Mouse (Mus musculus) midbrain, postnatal 0 days (tissue): ENCODE data around the gene Ppp1r12a. TPM values are rescaled to one million over a fixed set of nuclear protein-coding genes. Genes with fewer than 3 reads are reported as not detected.

Experiments
- ATAC-seq: fragments of 200-750 bp; cut with Nextera tagmentation; 2 replicates; pipeline ENCODE4 v1.8.0; 2017; ENCODE audit warnings: moderate number of reproducible peaks, mild to moderate bottlenecking, moderate TSS enrichment, moderate library complexity; ENCODE audit not compliant: low FRiP score
- DNase-seq: peaks from one replicate; pipeline ENCODE4 v3.0.0-alpha.2; 2015; ENCODE audit warnings: low spot score
- H3K27ac ChIP-seq: fragments of 300-500 bp; sonication (generic); 2 replicates; pipeline ENCODE4 v1.5.1; 2014; ENCODE audit warnings: low read depth, mild to moderate bottlenecking, low read length, mixed read lengths
- H3K27me3 ChIP-seq: fragments of 300-500 bp; sonication (generic); 2 replicates; pipeline ENCODE4 v1.6.1; 2014; ENCODE audit warnings: low read length, control low read depth, mixed read lengths; ENCODE audit not compliant: insufficient read depth
- H3K36me3 ChIP-seq: fragments of 300-500 bp; sonication (generic); 2 replicates; pipeline ENCODE4 v1.6.1; 2014; ENCODE audit warnings: low read length, control low read depth, mixed read lengths; ENCODE audit not compliant: insufficient read depth
- H3K4me1 ChIP-seq: fragments of 300-500 bp; sonication (generic); 2 replicates; pipeline ENCODE4 v1.6.1; 2014; ENCODE audit warnings: mild to moderate bottlenecking, control low read depth, antibody characterized with exemption, low read length, mixed read lengths; ENCODE audit not compliant: insufficient read depth
- H3K4me2 ChIP-seq: fragments of 300-500 bp; sonication (generic); 2 replicates; pipeline ENCODE4 v1.6.1; 2014; ENCODE audit warnings: low read depth, mild to moderate bottlenecking, low read length, mixed read lengths; ENCODE audit not compliant: poor library complexity, severe bottlenecking
- H3K4me3 ChIP-seq: fragments of 300-500 bp; sonication (generic); 2 replicates; pipeline ENCODE4 v1.5.1; 2014; ENCODE audit warnings: low read depth, mild to moderate bottlenecking, low read length, moderate library complexity
- H3K9ac ChIP-seq: fragments of 300-500 bp; sonication (generic); replicated peaks from 2 replicates; pipeline ENCODE4 v1.6.1; 2014; ENCODE audit warnings: mild to moderate bottlenecking, low read length, moderate library complexity, mixed read lengths; ENCODE audit not compliant: poor library complexity, severe bottlenecking
- H3K9me3 ChIP-seq: fragments of 300-500 bp; sonication (generic); 2 replicates; pipeline ENCODE4 v1.6.1; 2016; ENCODE audit warnings: low read length, control low read depth
- CTCF ChIP-seq: IDR thresholded peaks from 2 replicates; pipeline ENCODE4 v1.5.1; 2016; ENCODE audit warnings: antibody characterized with exemption, mild to moderate bottlenecking
- WGBS: fragments of 180-500 bp; shearing (Covaris S2); extraction: QIAGEN DNeasy Blood & Tissue Kit; methylation state at CpG from one replicate; pipeline ENCODE4 v1.1.7; 2014; 5-methylcytosine and 5-hydroxymethylcytosine counted together
- polyA plus RNA-seq: library from polyadenylated mRNA; unstranded; fragments of >200 nt; fragmentation: Nextera tagmentation; extraction: Ambion mirVana; gene quantifications from 2 replicates; pipeline ENCODE4 v1.2.1, GENCODE M21; 2015
- total RNA-seq: library from RNA; depleted of rRNA; stranded (reverse); fragments of >200 nt; gene quantifications from 2 replicates; pipeline ENCODE4 v1.2.3, GENCODE M21; 2014; rRNA removed

The Ppp1r12a gene
- total RNA-seq, result 71.7 and 83.9 TPM in 2 replicates
- 52.0 and 54.3 TPM in 2 replicates for polyA plus RNA-seq

- Histone ChIP-seq H3K27me3 (no peaks in the 10 kb centered on the region), H3K9ac (peak within 1 kb of the TSS; percentile 99), H3K4me1 (peaks cover 14% of the 10 kb centered on the region; the same call in 1 of the 2 replicates), H3K36me3 (no peaks in the 10 kb centered on the region), H3K9me3 (no peaks in the 10 kb centered on the region), H3K4me2 (peak within 1 kb of the TSS; percentile 69), H3K4me3 (peak within 1 kb of the TSS; percentile 100), H3K27ac (peak within 1 kb of the TSS; percentile 100)
- DNase-seq (peak; percentile 96), ATAC-seq (peak; percentile 96)
- TF ChIP-seq CTCF, result no peak
- under 1% methylated on average over 76 of the region's 89 CpGs for WGBS
Measured at GRCm38 (mm10) chr10:108161261-108162256, at the start of gene Ppp1r12a. Ppp1r12a (plus strand) TSS chr10:108162193.

GRCm38 (mm10) chr10:108113361-108114237, 48.4 kb upstream of the Ppp1r12a start:
- Histone ChIP-seq H3K4me2 (peak overlapping the region; percentile 29), H3K36me3 (no peaks in the 10 kb centered on the region), H3K4me1 (no peaks in the 10 kb centered on the region), H3K27me3 (no peaks in the 10 kb centered on the region), H3K9ac (no peak overlapping the region), H3K4me3 (peak overlapping the region; percentile 11; the same call in 1 of the 2 replicates), H3K27ac (no peak overlapping the region), H3K9me3 (no peaks in the 10 kb centered on the region)
- DNase-seq (no peak), ATAC-seq (0 out of 2 replicates have a peak, but pooled peaks have one; percentile 44)
- 54% methylated on average over 17 of the region's 17 CpGs for WGBS
- no peak for TF ChIP-seq CTCF

GRCm38 (mm10) chr10:108118200-108119163, 43.5 kb upstream of the Ppp1r12a start:
- H3K36me3 ChIP-seq, result no peaks in the 10 kb centered on the region
- H3K9ac ChIP-seq, result no peak overlapping the region
- no peaks in the 10 kb centered on the region for H3K27me3 ChIP-seq
- H3K9me3 ChIP-seq, result no peaks in the 10 kb centered on the region
- ATAC-seq (no peak), DNase-seq (no peak)
- WGBS, result 80% methylated on average over 13 of the region's 13 CpGs
- no peak for TF ChIP-seq CTCF
- H3K4me3 ChIP-seq, result no peak overlapping the region
- H3K4me2 ChIP-seq, result no peak overlapping the region
- no peaks in the 10 kb centered on the region for H3K4me1 ChIP-seq
- H3K27ac ChIP-seq, result no peak overlapping the region

- no peak for DNase-seq
- H3K9ac ChIP-seq, result no peak overlapping the region
Measured at GRCm38 (mm10) chr10:108119416-108119815, 42.6 kb upstream of the Ppp1r12a start.

More at GRCm38 (mm10) chr10:108119416-108119815, 42.6 kb upstream of the Ppp1r12a start:
- no peak overlapping the region for H3K27ac ChIP-seq
- no peaks in the 10 kb centered on the region for H3K4me1 ChIP-seq
- 89% methylated on average over 1 of the region's 1 CpGs for WGBS
- no peak for ATAC-seq
- no peaks in the 10 kb centered on the region for H3K9me3 ChIP-seq
- no peak overlapping the region for H3K4me3 ChIP-seq
- TF ChIP-seq CTCF, result no peak
- no peaks in the 10 kb centered on the region for H3K27me3 ChIP-seq
- no peaks in the 10 kb centered on the region for H3K36me3 ChIP-seq
- H3K4me2 ChIP-seq, result no peak overlapping the region
